Mouse (Mus musculus): ENCODE results near the gene Olfr223.
"Not testable (repeated sequence)": the region's sequence is repeated elsewhere in the genome, so short reads cannot be mapped to it uniquely, and the experiment has no call there.

The Olfr223 gene

GRCm38 (mm10) chr11:59593189-59593588, at the start of gene Olfr223:
TSS of gene Olfr223 (minus strand) at chr11:59593289.
- no peak for DNase-seq (ENCODE audit: low spot score in 2 of 2)

GRCm38 (mm10) chr11:59642420-59642819, 49.3 kb upstream of the Olfr223 start:
- DNase-seq (ENCODE audit: low spot score in 2 of 2) = no peak

- no peak for DNase-seq (ENCODE audit: low spot score in 2 of 2)
Measured at GRCm38 (mm10) chr11:59641227-59641626, 48.1 kb upstream of the Olfr223 start.

- no peak for DNase-seq (ENCODE audit: low spot score in 2 of 2)
Measured at GRCm38 (mm10) chr11:59639957-59640643, 47.0 kb upstream of the Olfr223 start.

GRCm38 (mm10) chr11:59636695-59637414, 43.8 kb upstream of the Olfr223 start:
- DNase-seq (ENCODE audit: low spot score in 2 of 2) = peak in 1 of 2 experiments; percentile 26

GRCm38 (mm10) chr11:59635821-59636694, 43.0 kb upstream of the Olfr223 start:
- DNase-seq (ENCODE audit: low spot score in 2 of 2) = no peak

GRCm38 (mm10) chr11:59635251-59635795, 42.2 kb upstream of the Olfr223 start:
- peak; percentile 45 to 55 for DNase-seq (ENCODE audit: low spot score in 2 of 2)

- DNase-seq (ENCODE audit: low spot score in 2 of 2) = peak in 1 of 2 experiments; percentile 26
Measured at GRCm38 (mm10) chr11:59634001-59634660, 41.0 kb upstream of the Olfr223 start.

GRCm38 (mm10) chr11:59633037-59633436, 39.9 kb upstream of the Olfr223 start:
- no peak for DNase-seq (ENCODE audit: low spot score in 2 of 2)

- no peak for DNase-seq (ENCODE audit: low spot score in 2 of 2)
Measured at GRCm38 (mm10) chr11:59631980-59632379, 38.9 kb upstream of the Olfr223 start.

GRCm38 (mm10) chr11:59629871-59630270, 36.8 kb upstream of the Olfr223 start:
- DNase-seq (ENCODE audit: low spot score in 2 of 2) = no peak

- DNase-seq (ENCODE audit: low spot score in 2 of 2) = no peak
Measured at GRCm38 (mm10) chr11:59628177-59628576, 35.1 kb upstream of the Olfr223 start.

- DNase-seq (ENCODE audit: low spot score in 2 of 2) = no peak
Measured at GRCm38 (mm10) chr11:59626192-59626591, 33.1 kb upstream of the Olfr223 start.

GRCm38 (mm10) chr11:59624017-59624630, 31.0 kb upstream of the Olfr223 start:
- peak; percentile 24 to 40 for DNase-seq (ENCODE audit: low spot score in 2 of 2)

GRCm38 (mm10) chr11:59622214-59622613, 29.1 kb upstream of the Olfr223 start:
- DNase-seq (ENCODE audit: low spot score in 2 of 2) = no peak

- DNase-seq (ENCODE audit: low spot score in 2 of 2) = not testable (repeated sequence)
Measured at GRCm38 (mm10) chr11:59616986-59617385, 23.9 kb upstream of the Olfr223 start.

GRCm38 (mm10) chr11:59614120-59614519, 21.0 kb upstream of the Olfr223 start:
- no peak for DNase-seq (ENCODE audit: low spot score in 2 of 2)

GRCm38 (mm10) chr11:59611646-59612045, 18.6 kb upstream of the Olfr223 start:
- DNase-seq (ENCODE audit: low spot score in 2 of 2) = no peak

GRCm38 (mm10) chr11:59602287-59602686, 9.2 kb upstream of the Olfr223 start:
- no peak for DNase-seq (ENCODE audit: low spot score in 2 of 2)

- DNase-seq (ENCODE audit: low spot score in 2 of 2) = peak; percentile 9 to 42
Measured at GRCm38 (mm10) chr11:59600872-59601271, 7.8 kb upstream of the Olfr223 start.

GRCm38 (mm10) chr11:59599211-59599610, 6.1 kb upstream of the Olfr223 start:
- no peak for DNase-seq (ENCODE audit: low spot score in 2 of 2)
